Mouse (Mus musculus) midbrain, embryonic 11.5 days (tissue): ENCODE data around the gene Zic5. TPM values are rescaled to one million over a fixed set of nuclear protein-coding genes. Genes with fewer than 3 reads are reported as not detected.

Source experiments
- polyA plus RNA-seq: library from polyadenylated mRNA; unstranded; fragments of >200 nt; fragmentation: Nextera tagmentation; extraction: Ambion mirVana; gene quantifications from 2 replicates; pipeline ENCODE4 v1.2.1, GENCODE M21; 2014

Zic5 gene
- polyA plus RNA-seq, 1 experiment from 2014 or later, result 14.6 TPM

Other genes starting within 250 kb of the Zic5 start
- gene Gm5089, start 14.6 kb downstream of the Zic5 start, polyA plus RNA-seq, result 0.62 and 0.64 TPM in 2 replicates
- 5.8 and 6.3 TPM in 2 replicates for gene Zic2, start 9.8 kb upstream of the Zic5 start, polyA plus RNA-seq
- gene Gm10837, start 24.9 kb upstream of the Zic5 start, polyA plus RNA-seq, result 0.41 and 0.45 TPM in 2 replicates
- gene Pcca, start 68.6 kb upstream of the Zic5 start, polyA plus RNA-seq, result 28.1 and 31.2 TPM in 2 replicates